Mouse (Mus musculus) E14TG2a.4 (cell line): ENCODE data around the gene Nxpe4.

Experiments used
- CTCF ChIP-seq: conservative IDR thresholded peaks from 2 replicates; pipeline ENCODE4 v1.5.1; 2014; ENCODE audit warnings: low read length
- NANOG ChIP-seq: IDR thresholded peaks from 2 replicates; pipeline ENCODE4 v1.6.1; 2014; ENCODE audit warnings: borderline replicate concordance, low read length, mixed read lengths
- POU5F1 ChIP-seq: IDR thresholded peaks from 2 replicates; pipeline ENCODE4 v1.6.1; 2014; ENCODE audit warnings: low read length, borderline replicate concordance

DNA sequence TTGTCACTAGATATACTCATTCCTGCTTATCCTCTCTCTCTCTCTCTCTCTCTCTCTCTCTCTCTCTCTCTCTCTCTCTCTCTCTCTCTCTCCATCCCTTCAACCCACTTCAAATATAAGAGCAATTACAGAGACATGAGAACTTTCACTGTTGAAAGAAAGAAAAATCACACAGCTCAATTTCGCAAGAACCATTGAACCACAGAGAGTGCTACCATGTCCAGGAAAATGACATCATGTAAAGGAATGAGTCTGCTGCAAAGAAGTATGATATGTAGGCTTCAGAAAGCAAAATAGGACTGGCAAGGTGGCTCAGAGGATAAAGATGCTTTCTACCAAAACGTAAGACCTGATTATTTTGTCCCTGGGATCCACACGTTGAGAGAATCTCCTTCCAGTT is 184.0 kb downstream of the Nxpe4 start:
- TF ChIP-seq CTCF: no peak
- TF ChIP-seq POU5F1: no peak
- TF ChIP-seq NANOG: no peak
